Mouse (Mus musculus) heart, postnatal 0 days (tissue): ENCODE measurements at regions not wholly inside any gene's neighbourhood (a gene's known extent, or its start where the extent isn't known, plus 50 kb on each side); places are given as distances from the start of the nearest gene placed in this dataset.

Source experiments
- ATAC-seq: fragments of 200-750 bp; cut with Nextera tagmentation; 2 replicates; pipeline ENCODE4 v1.8.0; 2017; ENCODE audit warnings: low read depth, moderate number of reproducible peaks, moderate library complexity; ENCODE audit not compliant: insufficient read depth
- DNase-seq: peaks from one replicate; pipeline ENCODE4 v3.0.0-alpha.2; 2016; ENCODE audit warnings: low spot score
- H3K27ac ChIP-seq: fragments of 300-500 bp; sonication (generic); 2 replicates; pipeline ENCODE4 v1.5.1; 2014; ENCODE audit warnings: low read depth, mild to moderate bottlenecking
- H3K27me3 ChIP-seq: fragments of 300-500 bp; sonication (generic); 2 replicates; pipeline ENCODE4 v1.6.1; 2014; ENCODE audit warnings: low read length, mixed read lengths; ENCODE audit not compliant: control insufficient read depth, insufficient read depth
- H3K36me3 ChIP-seq: fragments of 300-500 bp; sonication (generic); replicated peaks from 2 replicates; pipeline ENCODE4 v1.6.1; 2014; ENCODE audit warnings: low read length, mixed read lengths; ENCODE audit not compliant: control insufficient read depth, insufficient read depth
- H3K4me1 ChIP-seq: fragments of 300-500 bp; sonication (generic); 2 replicates; pipeline ENCODE4 v1.6.1; 2014; ENCODE audit warnings: antibody characterized with exemption; ENCODE audit not compliant: control insufficient read depth, insufficient read depth
- H3K4me2 ChIP-seq: fragments of 300-500 bp; sonication (generic); 2 replicates; pipeline ENCODE4 v1.6.1; 2014; ENCODE audit warnings: low read depth, mild to moderate bottlenecking, low read length, moderate library complexity
- H3K4me3 ChIP-seq: fragments of 300-500 bp; sonication (generic); 2 replicates; pipeline ENCODE4 v1.5.1; 2014; ENCODE audit warnings: low read depth, low read length
- H3K9ac ChIP-seq: fragments of 300-500 bp; sonication (generic); replicated peaks from 2 replicates; pipeline ENCODE4 v1.6.1; 2014; ENCODE audit warnings: low read depth, low read length, mixed read lengths
- H3K9me3 ChIP-seq: fragments of 300-500 bp; sonication (generic); replicated peaks from 2 replicates; pipeline ENCODE4 v1.6.1; 2016; ENCODE audit warnings: low read length; ENCODE audit not compliant: control insufficient read depth
- CTCF ChIP-seq: IDR thresholded peaks from 2 replicates; pipeline ENCODE4 v1.5.1; 2016; ENCODE audit warnings: antibody characterized with exemption, control low read depth, low read depth
- EP300 ChIP-seq: IDR thresholded peaks from 2 replicates; pipeline ENCODE4 v1.6.1; 2016; ENCODE audit warnings: antibody characterized with exemption, low read depth
- WGBS: fragments of 180-500 bp; shearing (Covaris S2); extraction: QIAGEN DNeasy Blood & Tissue Kit; methylation state at CpG from one replicate; pipeline ENCODE4 v1.1.7; 2014; 5-methylcytosine and 5-hydroxymethylcytosine counted together

DNA sequence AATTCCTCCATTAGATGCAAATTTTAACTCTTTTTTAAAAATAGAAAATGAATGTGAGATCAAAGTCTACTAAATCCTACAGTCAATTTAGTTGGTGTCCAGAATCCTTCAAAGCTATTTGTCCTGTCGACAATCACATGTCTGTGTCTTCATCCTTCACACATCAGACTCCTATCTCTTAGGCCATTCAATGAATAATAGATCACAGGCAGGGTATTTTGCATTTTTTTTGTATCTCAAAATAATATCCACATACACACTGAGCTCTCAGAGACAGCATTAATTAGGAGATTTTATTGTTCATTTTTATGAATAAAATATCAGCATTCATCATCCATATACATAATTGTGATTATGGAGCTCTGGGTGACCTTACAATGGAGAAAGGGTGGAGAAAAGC lies 427.2 kb downstream of the Hao1 start:
- no peaks in the 10 kb centered on the region for H3K9me3 ChIP-seq
- H3K27me3 ChIP-seq: no peaks in the 10 kb centered on the region
- no peak overlapping the region for H3K9ac ChIP-seq
- no peaks in the 10 kb centered on the region for H3K36me3 ChIP-seq
- ATAC-seq (no peak), DNase-seq (no peak)
- H3K4me2 ChIP-seq: no peak overlapping the region
- WGBS: 60% methylated on average over 1 of the region's 1 CpGs
- no peaks in the 10 kb centered on the region for H3K4me1 ChIP-seq
- no peak overlapping the region for H3K4me3 ChIP-seq
- TF ChIP-seq EP300 (no peak), CTCF (no peak)
- H3K27ac ChIP-seq: no peak overlapping the region

GRCm38 (mm10) chr2:134107286-134107685 lies 446.9 kb downstream of the Hao1 start:
- TF ChIP-seq EP300: no peak
- TF ChIP-seq CTCF: no peak
- H3K27ac ChIP-seq: no peak overlapping the region
- H3K4me1 ChIP-seq: no peaks in the 10 kb centered on the region
- H3K9ac ChIP-seq: no peak overlapping the region
- H3K9me3 ChIP-seq: no peaks in the 10 kb centered on the region
- no peaks in the 10 kb centered on the region for H3K27me3 ChIP-seq
- H3K4me2 ChIP-seq: no peak overlapping the region
- H3K36me3 ChIP-seq: no peaks in the 10 kb centered on the region
- no peak for ATAC-seq
- DNase-seq: no peak
- H3K4me3 ChIP-seq: no peak overlapping the region

- DNase-seq (no peak), ATAC-seq (no peak)
- Histone ChIP-seq H3K4me2 (no peak overlapping the region), H3K27me3 (no peaks in the 10 kb centered on the region), H3K36me3 (no peaks in the 10 kb centered on the region), H3K4me1 (no peaks in the 10 kb centered on the region), H3K9ac (no peak overlapping the region), H3K9me3 (no peaks in the 10 kb centered on the region), H3K27ac (no peak overlapping the region), H3K4me3 (no peak overlapping the region)
- TF ChIP-seq CTCF (peak; percentile 24; the same call in 1 of the 2 replicates), EP300 (no peak)
- 52% methylated on average over 2 of the region's 2 CpGs for WGBS
These were observed 465.8 kb downstream of the Hao1 start for GRCm38 (mm10) chr2:134088374-134088773.

DNA sequence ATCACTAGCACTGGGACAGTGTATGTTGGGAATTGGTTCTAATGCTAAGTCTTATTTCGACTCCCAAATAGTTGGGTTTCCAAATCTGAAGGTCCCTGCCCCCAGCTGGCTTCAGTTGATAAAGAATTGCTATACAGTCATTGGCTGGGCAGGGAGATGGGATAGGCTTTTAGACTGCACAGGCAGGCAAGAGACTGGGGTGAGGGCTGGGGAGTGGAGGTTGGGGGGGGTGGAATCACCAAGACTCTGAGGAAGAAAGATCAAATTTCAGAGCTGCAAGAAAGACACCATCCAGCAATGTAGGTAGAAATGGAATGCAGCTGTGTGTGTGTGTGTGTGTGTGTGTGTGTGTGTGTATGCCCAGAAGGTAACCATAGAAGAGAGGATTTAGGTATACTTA lies 474.0 kb downstream of the Hao1 start:
- 74% methylated on average over 1 of the region's 1 CpGs for whole genome bisulfite sequencing
- Histone ChIP-seq H3K9me3 (no peaks in the 10 kb centered on the region), H3K4me1 (no peaks in the 10 kb centered on the region), H3K27me3 (no peaks in the 10 kb centered on the region), H3K4me3 (no peak overlapping the region), H3K9ac (no peak overlapping the region), H3K4me2 (no peak overlapping the region), H3K36me3 (no peaks in the 10 kb centered on the region), H3K27ac (no peak overlapping the region)
- no peak for ATAC-seq
- TF ChIP-seq EP300 (no peak), CTCF (no peak)
- DNase-seq: no peak

DNA sequence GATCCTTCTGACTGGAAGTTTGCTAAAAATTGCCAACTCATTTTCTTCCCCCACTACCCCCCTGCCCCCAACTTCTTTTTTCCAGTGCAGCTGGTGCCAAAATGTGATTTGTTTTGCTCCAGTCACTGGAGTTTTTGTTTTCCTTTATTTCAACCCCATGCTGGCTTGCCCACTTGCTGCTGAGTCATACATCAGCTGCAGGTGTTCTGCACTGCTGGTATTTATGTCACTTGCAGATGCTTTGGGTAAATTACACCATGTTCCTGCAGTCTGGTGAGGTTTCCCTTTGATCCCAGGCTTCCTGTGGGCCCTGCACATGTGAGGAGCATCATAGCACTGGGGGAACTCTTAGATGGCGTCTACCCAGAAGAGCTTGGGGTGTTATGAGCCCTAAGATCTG lies 476.2 kb downstream of the Hao1 start:
- H3K36me3 ChIP-seq: no peaks in the 10 kb centered on the region
- no peak for TF ChIP-seq CTCF
- TF ChIP-seq EP300: no peak
- H3K27ac ChIP-seq: no peak overlapping the region
- no peaks in the 10 kb centered on the region for H3K27me3 ChIP-seq
- H3K4me2 ChIP-seq: no peak overlapping the region
- no peak overlapping the region for H3K4me3 ChIP-seq
- 71% methylated on average over 1 of the region's 1 CpGs for WGBS
- DNase-seq: no peak
- no peaks in the 10 kb centered on the region for H3K9me3 ChIP-seq
- no peaks in the 10 kb centered on the region for H3K4me1 ChIP-seq
- H3K9ac ChIP-seq: no peak overlapping the region
- no peak for ATAC-seq

GRCm38 (mm10) chr2:134067910-134068335 lies 486.2 kb downstream of the Hao1 start:
- no peak overlapping the region for H3K4me2 ChIP-seq
- no peak overlapping the region for H3K4me3 ChIP-seq
- DNase-seq (no peak), ATAC-seq (no peak)
- TF ChIP-seq EP300 (no peak), CTCF (no peak)
- H3K9ac ChIP-seq: no peak overlapping the region
- H3K36me3 ChIP-seq: no peaks in the 10 kb centered on the region
- no peak overlapping the region for H3K27ac ChIP-seq
- H3K27me3 ChIP-seq: no peaks in the 10 kb centered on the region
- no peaks in the 10 kb centered on the region for H3K9me3 ChIP-seq
- H3K4me1 ChIP-seq: no peaks in the 10 kb centered on the region
- 58% methylated on average over 8 of the region's 8 CpGs for WGBS
